Mouse (Mus musculus): ENCODE measurements around the gene Ppp1r1c.

- TF ChIP-seq POLR2A (IDR thresholded peaks at IDR 0.05; ENCODE audit: borderline replicate concordance, extremely low read depth, insufficient read depth, insufficient read length, poor library complexity, severe bottlenecking) (no peak), CTCF (IDR thresholded peaks at IDR 0.05; ENCODE audit: borderline replicate concordance, extremely low read depth, insufficient read depth, insufficient read length) (no peak)
Measured at GRCm38 (mm10) chr2:79677663-79678257, 29.8 kb upstream of the Ppp1r1c start.
